In genomic region chr7:44984833-44985164, GRCm38 (mm10) we compare ENCODE assay signal across 8 mouse cellular contexts. TPM values are rescaled to one million over a fixed set of nuclear protein-coding genes. Genes with fewer than 3 reads are reported as not detected.
DNase-seq lines count a peak whose midpoint lies in the region; ATAC-seq and TF ChIP-seq lines count a peak whose summit lies in the region.

No protein-coding gene starts in this region.

- H3K9me3 ChIP-seq in heart, embryonic 10.5 days: no peaks in the 10 kb centered on the region
- no peaks in the 10 kb centered on the region for H3K9me3 ChIP-seq in ES-E14 (ENCODE audit: control insufficient read depth, insufficient read depth, low read depth, low read length)
- H3K9me3 ChIP-seq in hindbrain, embryonic 13.5 days: no peaks in the 10 kb centered on the region
- no peaks in the 10 kb centered on the region for H3K9me3 ChIP-seq in midbrain, embryonic 10.5 days (replicated peaks)

- peak overlapping the region; percentile 95 for H3K4me3 ChIP-seq in heart, embryonic 10.5 days
- peak overlapping the region; percentile 88 to 95; a peak in 3 of 4 replicates for H3K4me3 ChIP-seq in ES-E14 (ENCODE audit: insufficient read depth in 1 of 2, low read depth in 1 of 2, low read length in 2 of 2, poor library complexity in 1 of 2, severe bottlenecking in 1 of 2)
- H3K4me3 ChIP-seq in hindbrain, embryonic 13.5 days: peak overlapping the region; percentile 94
- peak overlapping the region; percentile 95 for H3K4me3 ChIP-seq in midbrain, embryonic 10.5 days

- peak overlapping the region; percentile 73 for H3K4me2 ChIP-seq in hindbrain, embryonic 13.5 days

- ATAC-seq in hindbrain, embryonic 13.5 days (ENCODE audit: low FRiP score): no peak

- peaks cover 53% of the 10 kb centered on the region for H3K36me3 ChIP-seq in heart, embryonic 10.5 days
- peaks cover 37% of the 10 kb centered on the region for H3K36me3 ChIP-seq in ES-E14 (ENCODE audit: control insufficient read depth, insufficient read depth, low read length, poor library complexity, severe bottlenecking)
- H3K36me3 ChIP-seq in hindbrain, embryonic 13.5 days: peaks cover 33% of the 10 kb centered on the region
- H3K36me3 ChIP-seq in midbrain, embryonic 10.5 days: peaks cover 66% of the 10 kb centered on the region

- no peaks in the 10 kb centered on the region for H3K27me3 ChIP-seq in heart, embryonic 10.5 days (ENCODE audit: insufficient read depth, poor library complexity, severe bottlenecking)
- H3K27me3 ChIP-seq in hindbrain, embryonic 13.5 days: no peaks in the 10 kb centered on the region
- no peaks in the 10 kb centered on the region for H3K27me3 ChIP-seq in midbrain, embryonic 10.5 days (ENCODE audit: low read depth, poor library complexity, severe bottlenecking)

- 49% methylated on average over 3 of the region's 3 CpGs for WGBS in heart, embryonic 10.5 days
- 37% methylated on average over 3 of the region's 3 CpGs for WGBS in hindbrain, embryonic 13.5 days
- WGBS in midbrain, embryonic 10.5 days: 47% methylated on average over 3 of the region's 3 CpGs

- intact Hi-C loops in heart, postnatal 25 days (cut with DNase I): loop anchor here (5.0 kb wide), 2 partner anchors 38 to 143 kb away; partner anchors contain the start of gene Rpl13a

- DNase-seq in heart, embryonic 10.5 days (ENCODE audit: low spot score): no peak
- DNase-seq in heart, postnatal 25 days (ENCODE audit: low spot score): no peak
- DNase-seq in ES-E14 (ENCODE audit: low read depth, low spot score): no peak
- no peak for DNase-seq in midbrain, embryonic 10.5 days (ENCODE audit: low spot score)
- DNase-seq in layer of hippocampus, adult 11-12 months (ENCODE audit: low spot score): no peak
- DNase-seq in spleen, postnatal 14 days (ENCODE audit: low spot score in 2 of 2): no peak
- DNase-seq in layer of hippocampus, postnatal 25 days (ENCODE audit: extremely low spot score in 1 of 2, low spot score in 1 of 2): no peak

- 0 out of 2 replicates have a peak overlapping the region, but pooled peaks have one; percentile 99 for H3K27ac ChIP-seq in heart, embryonic 10.5 days
- H3K27ac ChIP-seq in ES-E14 (ENCODE audit: insufficient read depth, low read depth, low read length, poor library complexity, severe bottlenecking): no peak overlapping the region
- H3K27ac ChIP-seq in hindbrain, embryonic 13.5 days: peak overlapping the region; percentile 97; the same call in 1 of the 2 replicates
- peak overlapping the region; percentile 97; the same call in 1 of the 2 replicates for H3K27ac ChIP-seq in midbrain, embryonic 10.5 days (replicated peaks)

- H3K4me1 ChIP-seq in heart, embryonic 10.5 days: peaks cover 34% of the 10 kb centered on the region
- peaks cover 3 to 16% of the 10 kb centered on the region in 2 experiments; a peak in 3 of 4 replicates for H3K4me1 ChIP-seq in ES-E14 (ENCODE audit: control insufficient read depth in 2 of 2, insufficient read depth in 2 of 2, low read length in 2 of 2, poor library complexity in 1 of 2)
- peaks cover 45% of the 10 kb centered on the region for H3K4me1 ChIP-seq in hindbrain, embryonic 13.5 days (replicated peaks)
- H3K4me1 ChIP-seq in midbrain, embryonic 10.5 days: peaks cover 40% of the 10 kb centered on the region

- in situ Hi-C loops in ES-E14 (cut with MboI; ENCODE audit: low sequenced_read_pairs in 2 of 2, unreplicated experiment in 2 of 2): no loop called here

- H3K9ac ChIP-seq in ES-E14 (ENCODE audit: insufficient read depth, low read depth, low read length, poor library complexity, severe bottlenecking): peak overlapping the region; percentile 99; the same call in 1 of the 2 replicates
- H3K9ac ChIP-seq in hindbrain, embryonic 13.5 days: peak overlapping the region; percentile 98

TF ChIP-seq in ES-E14, 5 proteins besides CTCF, POLR2A, EP300 and RAD21:
- TF ChIP-seq MAFK (IDR thresholded peaks at IDR 0.05; ENCODE audit: insufficient read depth, low read depth, low read length): no peak
- TF ChIP-seq CHD2 (IDR thresholded peaks at IDR 0.05; ENCODE audit: low read depth, low read length): no peak
- TF ChIP-seq HCFC1 (IDR thresholded peaks at IDR 0.05; ENCODE audit: borderline replicate concordance, insufficient read depth, low read length): no peak
- no peak for TF ChIP-seq ZNF384 (IDR thresholded peaks at IDR 0.05; ENCODE audit: low read depth, low read length)
- TF ChIP-seq ZC3H11A (IDR thresholded peaks at IDR 0.05; ENCODE audit: borderline replicate concordance, low read depth, low read length): no peak

RNA-seq across cellular contexts. Expression of gene Prmt1, which starts 1.6 kb away (rescaled TPM):
- polyA plus RNA-seq in heart, embryonic 10.5 days (2016; fragmentation: Nextera tagmentation; extraction: Ambion mirVana): 563 and 740 TPM in 2 replicates
- 100 to 1,000 TPM; 105 to 111 TPM for total RNA-seq in heart, postnatal 25 days (2021)
- 413 and 429 TPM in 2 replicates for total RNA-seq in ES-E14 (2012; rRNA removed)
- 681 and 687 TPM in 2 replicates for polyA plus RNA-seq in hindbrain, embryonic 13.5 days (2015; fragmentation: Nextera tagmentation; extraction: Ambion mirVana)
- polyA plus RNA-seq in midbrain, embryonic 10.5 days (2016; fragmentation: Nextera tagmentation; extraction: Ambion mirVana): 908 and 945 TPM in 2 replicates
- total RNA-seq in layer of hippocampus, postnatal 25 days (2021): 100 to 1,000 TPM; 161 to 174 TPM

RNA-seq across cellular contexts. Expression of gene Cpt1c, which starts 10.1 kb away (rescaled TPM):
- 11.7 and 19.1 TPM in 2 replicates for polyA plus RNA-seq in heart, embryonic 10.5 days (2016; fragmentation: Nextera tagmentation; extraction: Ambion mirVana)
- 1 to 10 TPM; 2.7 to 3.1 TPM for total RNA-seq in heart, postnatal 25 days (2021)
- total RNA-seq in ES-E14 (2012; rRNA removed): 60.3 and 123 TPM in 2 replicates
- 52.2 and 56.3 TPM in 2 replicates for polyA plus RNA-seq in hindbrain, embryonic 13.5 days (2015; fragmentation: Nextera tagmentation; extraction: Ambion mirVana)
- 22.3 and 26.8 TPM in 2 replicates for polyA plus RNA-seq in midbrain, embryonic 10.5 days (2016; fragmentation: Nextera tagmentation; extraction: Ambion mirVana)
- 100 to 1,000 TPM; 117 to 128 TPM for total RNA-seq in layer of hippocampus, postnatal 25 days (2021)

RNA-seq across cellular contexts. Expression of gene Irf3, which starts 12.6 kb away (rescaled TPM):
- 61.8 and 71.1 TPM in 2 replicates for polyA plus RNA-seq in heart, embryonic 10.5 days (2016; fragmentation: Nextera tagmentation; extraction: Ambion mirVana)
- 10 to 100 TPM; 28.3 to 30.9 TPM for total RNA-seq in heart, postnatal 25 days (2021)
- 45.9 and 68.4 TPM in 2 replicates for total RNA-seq in ES-E14 (2012; rRNA removed)
- 66.7 and 68.3 TPM in 2 replicates for polyA plus RNA-seq in hindbrain, embryonic 13.5 days (2015; fragmentation: Nextera tagmentation; extraction: Ambion mirVana)
- 69.5 and 71.2 TPM in 2 replicates for polyA plus RNA-seq in midbrain, embryonic 10.5 days (2016; fragmentation: Nextera tagmentation; extraction: Ambion mirVana)
- total RNA-seq in layer of hippocampus, postnatal 25 days (2021): 10 to 100 TPM; 39.5 to 40.1 TPM

RNA-seq across cellular contexts. Expression of gene Bcl2l12, which starts 13.7 kb away (rescaled TPM):
- polyA plus RNA-seq in heart, embryonic 10.5 days (2016; fragmentation: Nextera tagmentation; extraction: Ambion mirVana): 44.9 and 57.9 TPM in 2 replicates
- 10 to 100 TPM; 10.2 to 11.2 TPM for total RNA-seq in heart, postnatal 25 days (2021)
- total RNA-seq in ES-E14 (2012; rRNA removed): 11.9 and 13.0 TPM in 2 replicates
- 16.2 and 19.7 TPM in 2 replicates for polyA plus RNA-seq in hindbrain, embryonic 13.5 days (2015; fragmentation: Nextera tagmentation; extraction: Ambion mirVana)
- polyA plus RNA-seq in midbrain, embryonic 10.5 days (2016; fragmentation: Nextera tagmentation; extraction: Ambion mirVana): 77.4 and 78.4 TPM in 2 replicates
- total RNA-seq in layer of hippocampus, postnatal 25 days (2021): 1 to 10 TPM; 1.9 to 3.4 TPM

RNA-seq across cellular contexts. Expression of gene Scaf1, which starts 31.4 kb away (rescaled TPM):
- 40.5 and 41.0 TPM in 2 replicates for polyA plus RNA-seq in heart, embryonic 10.5 days (2016; fragmentation: Nextera tagmentation; extraction: Ambion mirVana)
- 10 to 100 TPM; 45.5 to 49.7 TPM for total RNA-seq in heart, postnatal 25 days (2021)
- total RNA-seq in ES-E14 (2012; rRNA removed): 39.0 and 39.2 TPM in 2 replicates
- polyA plus RNA-seq in hindbrain, embryonic 13.5 days (2015; fragmentation: Nextera tagmentation; extraction: Ambion mirVana): 42.4 and 45.2 TPM in 2 replicates
- polyA plus RNA-seq in midbrain, embryonic 10.5 days (2016; fragmentation: Nextera tagmentation; extraction: Ambion mirVana): 39.6 and 44.8 TPM in 2 replicates
- 100 to 1,000 TPM; 151 to 156 TPM for total RNA-seq in layer of hippocampus, postnatal 25 days (2021)

Comparison
In these comparisons a context has a peak if more than half of its experiments do, and no peak if none do; other contexts are left out.
1. RNA of gene Cpt1c, which starts 10.1 kb away (total RNA-seq): 117 to 128 TPM in layer of hippocampus, postnatal 25 days and 60.3 to 123 TPM in ES-E14; 2.7 to 3.1 TPM in heart, postnatal 25 days; every median in the first group is over 10 times any median in the second.
2. Peak in every context shown above with its lines, with median percentiles within 50 percentile points of each other: H3K4me3 ChIP-seq.